Mouse (Mus musculus) spleen, adult 2 months (tissue): ENCODE results near the gene Grtp1. TPM values are rescaled to one million over a fixed set of nuclear protein-coding genes. Genes with fewer than 3 reads are reported as not detected.

Source experiments
- DNase-seq, 2 experiments: peaks; one replicate each; pipeline versions ENCODE4 v3.0.0 to v3.0.0-alpha.2; 2012 to 2021; ENCODE audit warnings: low spot score in 2 of 2, low read depth in 1 of 2
- H3K27ac ChIP-seq: fragments of 200-500 bp; 2 replicates; pipeline ENCODE4 v1.5.1; 2012; ENCODE audit warnings: low read length, inconsistent platforms; ENCODE audit not compliant: insufficient read depth
- H3K27me3 ChIP-seq: fragments of 200-500 bp; 2 replicates; pipeline ENCODE4 v1.6.1; 2012; ENCODE audit warnings: mild to moderate bottlenecking, moderate library complexity, low read length, inconsistent platforms; ENCODE audit not compliant: control insufficient read depth, insufficient read depth
- H3K36me3 ChIP-seq: fragments of 200-500 bp; 2 replicates; pipeline ENCODE4 v1.6.1; 2012; ENCODE audit warnings: mild to moderate bottlenecking, low read length, inconsistent platforms; ENCODE audit not compliant: control insufficient read depth, insufficient read depth
- H3K4me1 ChIP-seq: fragments of 200-500 bp; 2 replicates; pipeline ENCODE4 v1.6.1; 2011; ENCODE audit warnings: inconsistent platforms; ENCODE audit not compliant: control insufficient read depth, insufficient read depth, insufficient read length
- H3K4me3 ChIP-seq: fragments of 200-500 bp; 2 replicates; pipeline ENCODE4 v1.5.1; 2011; ENCODE audit warnings: mild to moderate bottlenecking, inconsistent platforms; ENCODE audit not compliant: insufficient read depth, insufficient read length; ENCODE audit errors: extremely low read depth
- CTCF ChIP-seq: fragments of 200-500 bp; IDR thresholded peaks from 2 replicates; pipeline ENCODE4 v1.5.1; 2011; ENCODE audit warnings: mild to moderate bottlenecking, inconsistent platforms; ENCODE audit not compliant: insufficient read depth, insufficient read length, insufficient replicate concordance; ENCODE audit errors: extremely low read depth
- POLR2A ChIP-seq: fragments of 200-500 bp; IDR thresholded peaks from 2 replicates; pipeline ENCODE4 v1.6.1; 2011; ENCODE audit warnings: low read depth, low read length, inconsistent platforms
- WGBS: fragments of 180-500 bp; shearing (Covaris S2); methylation state at CpG from one replicate; pipeline ENCODE4 v1.1.7; 2018; 5-methylcytosine and 5-hydroxymethylcytosine counted together
- polyA plus RNA-seq: library from polyadenylated mRNA; depleted of rRNA; stranded (reverse); fragments of >200 nt; gene quantifications from 2 replicates; pipeline ENCODE4 v1.2.3, GENCODE M21; 2012

Gene Grtp1
- polyA plus RNA-seq, 1 experiment: 1.6 TPM

DNA sequence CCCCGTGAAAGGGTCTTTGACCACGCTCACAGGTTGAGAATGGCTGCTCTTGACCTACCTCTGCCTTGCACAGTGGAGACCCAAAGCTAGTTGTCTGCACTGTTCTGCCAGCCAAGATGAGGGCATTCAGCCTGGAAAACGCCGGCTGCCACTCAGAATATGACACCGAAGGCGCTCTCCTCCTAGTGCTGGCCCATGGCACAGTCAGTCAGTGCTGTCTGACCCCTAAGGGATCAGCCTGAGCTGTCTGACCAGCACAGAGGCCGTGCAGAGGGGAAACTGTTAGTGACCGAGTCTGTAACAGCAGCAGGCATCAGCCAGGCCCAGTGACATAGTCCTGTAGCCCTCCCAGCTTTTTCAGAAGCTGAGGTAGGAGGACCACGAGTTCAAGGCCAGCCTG is 13.2 kb downstream of the Grtp1 start:
- TF ChIP-seq CTCF (no peak), POLR2A (no peak)
- no peak for DNase-seq
- Histone ChIP-seq H3K36me3 (no peaks in the 10 kb centered on the region), H3K27me3 (no peaks in the 10 kb centered on the region), H3K27ac (no peak overlapping the region), H3K4me1 (no peaks in the 10 kb centered on the region), H3K4me3 (no peak overlapping the region)
- 87% methylated on average over 9 of the region's 9 CpGs for WGBS

DNA sequence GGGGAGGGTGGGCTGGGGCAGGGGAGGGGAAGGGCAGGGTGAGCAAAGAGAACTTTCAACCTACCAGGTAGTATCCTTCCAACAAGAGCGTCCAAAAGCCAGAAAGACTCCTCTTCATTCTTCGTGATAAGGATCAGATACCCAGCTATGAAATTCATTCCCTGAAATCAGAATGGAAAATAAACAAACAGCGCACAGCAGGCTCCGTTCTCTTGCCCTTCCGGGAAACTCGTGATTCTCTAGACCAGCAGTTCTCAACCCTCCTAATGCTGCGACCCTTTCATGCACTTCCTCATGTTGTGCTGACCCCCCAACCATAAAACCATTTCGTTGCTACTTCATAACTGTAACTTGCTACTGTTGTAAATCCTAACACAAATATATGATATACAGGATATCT is 13.6 kb downstream of the Grtp1 start:
- Histone ChIP-seq H3K4me1 (no peaks in the 10 kb centered on the region), H3K27me3 (no peaks in the 10 kb centered on the region), H3K4me3 (no peak overlapping the region), H3K27ac (no peak overlapping the region), H3K36me3 (no peaks in the 10 kb centered on the region)
- TF ChIP-seq POLR2A (no peak), CTCF (no peak)
- 84% methylated on average over 8 of the region's 8 CpGs for WGBS
- no peak for DNase-seq

DNA sequence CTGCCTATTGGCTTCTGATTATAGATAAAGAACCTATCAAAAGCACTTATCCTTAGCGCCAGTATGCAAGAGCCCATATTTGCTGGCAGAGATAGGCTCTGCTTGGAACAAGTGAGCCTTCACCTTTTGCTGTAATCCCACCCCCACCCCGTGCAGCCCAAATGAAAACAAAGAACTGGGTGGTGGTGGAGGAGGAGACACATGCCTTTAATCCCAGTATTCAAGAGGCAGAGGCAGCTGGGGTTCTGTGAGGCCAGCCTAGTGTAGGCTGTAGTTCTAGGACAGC is 18.8 kb downstream of the Grtp1 start:
- Histone ChIP-seq H3K36me3 (0 out of 2 replicates have a peak, but pooled peaks cover 2% of the 10 kb centered on the region), H3K4me1 (no peaks in the 10 kb centered on the region), H3K27ac (no peak overlapping the region), H3K4me3 (no peak overlapping the region), H3K27me3 (no peaks in the 10 kb centered on the region)
- WGBS: 69% methylated on average over 2 of the region's 2 CpGs
- TF ChIP-seq CTCF (no peak), POLR2A (no peak)
- no peak for DNase-seq

DNA sequence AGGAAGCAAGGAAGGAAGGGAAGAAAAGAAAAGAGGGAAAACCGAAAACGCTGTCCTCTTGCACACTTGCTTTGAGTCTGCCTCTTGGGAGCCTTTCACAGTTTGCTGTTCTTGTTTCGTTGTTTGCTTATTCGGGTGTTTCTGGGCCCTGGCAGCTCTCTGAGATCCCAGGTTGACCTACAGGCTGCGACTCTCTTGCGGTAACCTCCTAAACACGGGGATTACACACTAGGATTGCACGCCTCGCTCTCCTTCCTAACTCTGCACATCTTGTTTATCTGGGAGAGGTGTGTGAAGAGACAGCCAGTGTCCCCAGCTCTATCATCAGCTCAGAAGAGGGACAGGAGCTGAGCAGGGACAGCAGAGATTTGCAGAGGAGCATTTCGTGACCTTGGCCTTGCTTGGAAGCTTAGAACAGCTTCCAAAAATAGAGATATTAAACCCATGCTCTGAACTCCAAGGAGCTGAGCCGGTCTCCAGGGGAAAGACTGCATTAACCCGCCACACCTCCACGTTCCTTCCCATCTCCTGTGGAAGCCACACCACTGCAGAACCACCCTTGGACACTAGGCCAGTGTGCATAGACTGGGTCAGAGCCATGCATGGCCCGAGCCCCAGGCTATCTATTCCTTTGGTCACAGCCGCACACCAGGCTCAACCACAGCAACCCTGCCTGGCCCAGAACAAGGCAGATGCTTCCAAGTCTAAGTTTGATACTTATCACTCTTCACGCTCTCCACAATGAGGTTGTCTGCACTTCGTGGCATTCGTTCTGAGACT is 19.3 kb downstream of the Grtp1 start:
- no peak for DNase-seq
- WGBS: 81% methylated on average over 18 of the region's 18 CpGs
- H3K4me3 ChIP-seq: no peak overlapping the region
- no peaks in the 10 kb centered on the region for H3K4me1 ChIP-seq
- TF ChIP-seq POLR2A: no peak
- TF ChIP-seq CTCF: no peak
- no peaks in the 10 kb centered on the region for H3K27me3 ChIP-seq
- H3K27ac ChIP-seq: no peak overlapping the region
- peaks cover 3% of the 10 kb centered on the region; the same call in 1 of the 2 replicates for H3K36me3 ChIP-seq

DNA sequence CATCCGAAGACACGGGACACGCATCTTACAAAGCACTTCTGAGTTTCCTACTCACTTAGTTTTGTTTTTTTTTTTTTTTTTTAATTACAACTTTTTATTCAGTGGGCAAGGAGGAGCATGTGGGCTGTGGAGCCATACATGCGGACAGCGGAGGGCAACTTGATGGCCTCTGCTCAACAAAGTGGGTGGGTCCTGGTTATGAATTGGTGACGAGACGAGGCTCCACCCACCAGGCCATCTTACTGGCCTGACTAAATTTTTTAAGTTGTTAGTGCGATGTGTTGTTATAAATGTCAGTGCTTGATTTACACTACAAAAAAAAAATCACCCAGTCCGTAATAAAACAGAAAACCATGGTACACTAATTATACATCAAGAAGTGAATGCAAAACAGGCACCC is 20.0 kb downstream of the Grtp1 start:
- no peak overlapping the region for H3K4me3 ChIP-seq

DNA sequence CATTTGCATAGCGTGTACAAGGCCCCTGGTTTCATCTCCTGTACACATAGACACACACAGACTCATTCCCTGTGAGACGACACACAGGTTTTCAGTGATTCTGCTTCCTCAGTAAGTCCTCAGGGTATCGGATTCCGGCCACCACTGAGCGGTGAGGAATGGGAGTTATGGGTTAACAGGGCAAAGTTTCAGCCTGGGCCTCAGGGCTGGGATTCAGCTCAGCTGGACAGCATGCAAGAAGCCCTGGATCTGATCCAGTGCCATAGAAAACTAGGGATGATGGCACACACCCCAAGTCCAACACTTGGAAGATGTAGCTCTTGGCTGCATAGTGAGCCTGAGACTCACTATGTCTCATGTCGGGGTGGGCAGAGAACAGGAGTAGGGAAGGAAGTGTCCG is 20.5 kb downstream of the Grtp1 start:
- Histone ChIP-seq H3K27me3 (no peaks in the 10 kb centered on the region), H3K36me3 (peaks cover 8% of the 10 kb centered on the region)
- 77% methylated on average over 7 of the region's 7 CpGs for WGBS

More for the DNA sequence above, 20.0 kb downstream of the Grtp1 start:
- no peaks in the 10 kb centered on the region for H3K4me1 ChIP-seq
- H3K36me3 ChIP-seq: peaks cover 6% of the 10 kb centered on the region
- TF ChIP-seq POLR2A (no peak), CTCF (no peak)
- no peak for DNase-seq
- no peaks in the 10 kb centered on the region for H3K27me3 ChIP-seq
- no peak overlapping the region for H3K27ac ChIP-seq
- 81% methylated on average over 9 of the region's 9 CpGs for WGBS

DNA sequence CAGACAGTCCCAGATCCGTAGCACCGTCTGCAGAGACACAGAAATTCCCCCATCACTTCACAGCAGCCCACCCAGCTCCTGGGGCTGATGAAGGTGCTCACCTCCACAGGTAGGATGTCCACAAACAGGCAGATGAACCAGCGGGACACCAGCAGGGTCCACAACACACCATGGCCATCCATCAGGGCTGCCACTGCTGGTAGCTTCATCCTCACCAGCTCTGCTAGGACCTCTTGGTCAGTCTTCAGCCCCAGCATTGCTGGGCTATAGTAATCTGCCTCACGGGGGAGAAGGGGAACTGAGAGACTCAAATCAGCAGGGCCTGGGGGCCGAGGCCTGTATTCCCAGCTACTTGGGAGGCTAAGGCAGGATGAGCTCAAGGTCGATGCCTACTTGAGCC is 20.9 kb downstream of the Grtp1 start:
- Histone ChIP-seq H3K4me3 (no peak overlapping the region), H3K4me1 (no peaks in the 10 kb centered on the region), H3K27ac (no peak overlapping the region), H3K36me3 (peaks cover 11% of the 10 kb centered on the region), H3K27me3 (no peaks in the 10 kb centered on the region)
- WGBS: 80% methylated on average over 6 of the region's 6 CpGs
- no peak for DNase-seq
- TF ChIP-seq POLR2A: no peak
- TF ChIP-seq CTCF: no peak

More for the DNA sequence above, 20.5 kb downstream of the Grtp1 start:
- DNase-seq: no peak
- Histone ChIP-seq H3K4me3 (no peak overlapping the region), H3K27ac (no peak overlapping the region), H3K4me1 (no peaks in the 10 kb centered on the region)
- TF ChIP-seq CTCF (no peak), POLR2A (no peak)
